Mouse (Mus musculus): ENCODE results near the gene Fam217a. TPM values are rescaled to one million over a fixed set of nuclear protein-coding genes. Genes with fewer than 3 reads are reported as not detected.

Fam217a gene
- polyA plus RNA-seq, 1 experiment from 2014 or later, result 1.1 TPM

Other genes starting within 250 kb of the Fam217a start
- not detected in 2 replicates for gene Fam50b, start 189.5 kb downstream of the Fam217a start, polyA plus RNA-seq (2014; fragmentation: Nextera tagmentation; extraction: Ambion mirVana)
- gene Prpf4b, start 49.0 kb downstream of the Fam217a start, polyA plus RNA-seq (2014; fragmentation: Nextera tagmentation; extraction: Ambion mirVana), result 98.7 and 100.0 TPM in 2 replicates
- gene 4933417A18Rik, start 99 bp upstream of the Fam217a start, polyA plus RNA-seq (2014; fragmentation: Nextera tagmentation; extraction: Ambion mirVana), result not detected in 2 replicates
- 0.58 and 1.4 TPM in 2 replicates for gene Eci3, start 39.5 kb upstream of the Fam217a start, polyA plus RNA-seq (2014; fragmentation: Nextera tagmentation; extraction: Ambion mirVana)
- gene Eci2, start 102.8 kb upstream of the Fam217a start, polyA plus RNA-seq (2014; fragmentation: Nextera tagmentation; extraction: Ambion mirVana), result 116 and 119 TPM in 2 replicates